Mouse (Mus musculus): ENCODE data around the gene 1700012A03Rik. TPM values are rescaled to one million over a fixed set of nuclear protein-coding genes. Genes with fewer than 3 reads are reported as not detected.

Gene 1700012A03Rik
- polyA plus RNA-seq, 1 experiment from 2014 or later, result not detected

DNA sequence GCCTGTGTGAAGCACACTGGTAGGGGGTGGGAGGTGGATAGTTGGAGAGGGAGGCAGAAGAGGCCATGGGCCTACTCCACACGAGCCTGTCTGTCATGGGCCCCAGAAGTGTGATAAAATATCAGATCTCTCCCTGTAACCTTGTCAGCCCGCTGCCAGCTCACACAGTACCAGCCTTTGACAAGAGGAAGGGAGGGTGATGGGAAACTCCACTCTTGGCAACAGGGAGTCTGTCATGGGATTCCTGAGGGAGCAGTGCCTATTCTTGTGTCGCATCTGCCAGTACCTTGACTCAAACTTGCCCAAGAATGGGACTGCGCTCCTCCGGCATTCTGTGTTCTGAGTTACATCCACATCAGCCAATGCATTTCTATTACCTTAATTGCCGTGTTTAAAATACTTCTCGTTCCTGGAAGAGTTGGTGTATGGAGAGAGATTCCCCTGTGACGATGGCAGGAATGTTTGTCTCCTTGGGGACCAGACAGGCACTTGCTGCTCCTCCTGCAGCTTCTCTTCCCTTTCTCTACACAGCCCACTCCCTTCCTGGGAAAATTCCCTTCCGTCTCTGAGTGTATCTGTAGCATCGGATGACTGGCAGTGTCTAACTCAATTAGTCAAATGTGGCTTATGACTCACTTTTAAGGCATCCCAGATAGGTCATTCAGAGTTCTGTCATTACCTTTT, 28.1 kb upstream of the 1700012A03Rik start:
- Histone ChIP-seq H3K36me3 (replicated peaks; ENCODE audit: control insufficient read depth, insufficient read depth, low read depth, low read length) (no peaks in the 10 kb centered on the region), H3K4me1 (ENCODE audit: control insufficient read depth, insufficient read depth, low read length) (no peaks in the 10 kb centered on the region), H3K27ac (replicated peaks; ENCODE audit: low read depth, low read length) (no peak overlapping the region), H3K4me2 (ENCODE audit: low read depth, low read length) (no peak overlapping the region), H3K9ac (replicated peaks; ENCODE audit: low read length) (no peak overlapping the region), H3K9me3 (replicated peaks; ENCODE audit: control insufficient read depth, low read length) (no peaks in the 10 kb centered on the region), H3K27me3 (ENCODE audit: control insufficient read depth, insufficient read depth, low read length) (no peaks in the 10 kb centered on the region), H3K4me3 (ENCODE audit: low read depth, low read length) (no peak overlapping the region)
- WGBS, result 80% methylated on average over 10 of the region's 10 CpGs
- DNase-seq (ENCODE audit: low spot score) (no peak), ATAC-seq (replicated peaks; ENCODE audit: insufficient number of reproducible peaks, low FRiP score, low TSS enrichment, low read depth) (no peak)

- ATAC-seq (replicated peaks; ENCODE audit: insufficient number of reproducible peaks, low FRiP score, low TSS enrichment, low read depth), result no peak
- DNase-seq (ENCODE audit: low spot score), result no peak
- Histone ChIP-seq H3K36me3 (replicated peaks; ENCODE audit: control insufficient read depth, insufficient read depth, low read depth, low read length) (no peaks in the 10 kb centered on the region), H3K27me3 (ENCODE audit: control insufficient read depth, insufficient read depth, low read length) (no peaks in the 10 kb centered on the region), H3K9ac (replicated peaks; ENCODE audit: low read length) (no peak overlapping the region), H3K4me1 (ENCODE audit: control insufficient read depth, insufficient read depth, low read length) (no peaks in the 10 kb centered on the region), H3K4me3 (ENCODE audit: low read depth, low read length) (no peak overlapping the region), H3K9me3 (replicated peaks; ENCODE audit: control insufficient read depth, low read length) (no peaks in the 10 kb centered on the region), H3K27ac (replicated peaks; ENCODE audit: low read depth, low read length) (no peak overlapping the region), H3K4me2 (ENCODE audit: low read depth, low read length) (no peak overlapping the region)
- WGBS, result 92% methylated on average over 1 of the region's 1 CpGs
Measured at GRCm38 (mm10) chr6:32022537-32022869, 27.5 kb upstream of the 1700012A03Rik start.

GRCm38 (mm10) chr6:32028228-32029009, 21.6 kb upstream of the 1700012A03Rik start:
- Histone ChIP-seq H3K27me3 (ENCODE audit: control insufficient read depth, insufficient read depth, low read length) (no peaks in the 10 kb centered on the region), H3K9ac (replicated peaks; ENCODE audit: low read length) (no peak overlapping the region), H3K36me3 (replicated peaks; ENCODE audit: control insufficient read depth, insufficient read depth, low read depth, low read length) (no peaks in the 10 kb centered on the region), H3K4me1 (ENCODE audit: control insufficient read depth, insufficient read depth, low read length) (no peaks in the 10 kb centered on the region), H3K27ac (replicated peaks; ENCODE audit: low read depth, low read length) (no peak overlapping the region), H3K4me2 (ENCODE audit: low read depth, low read length) (no peak overlapping the region), H3K9me3 (replicated peaks; ENCODE audit: control insufficient read depth, low read length) (no peaks in the 10 kb centered on the region), H3K4me3 (ENCODE audit: low read depth, low read length) (no peak overlapping the region)
- ATAC-seq (replicated peaks; ENCODE audit: insufficient number of reproducible peaks, low FRiP score, low TSS enrichment, low read depth), result no peak
- DNase-seq (ENCODE audit: low spot score), result no peak
- WGBS, result 84% methylated on average over 3 of the region's 3 CpGs

DNA sequence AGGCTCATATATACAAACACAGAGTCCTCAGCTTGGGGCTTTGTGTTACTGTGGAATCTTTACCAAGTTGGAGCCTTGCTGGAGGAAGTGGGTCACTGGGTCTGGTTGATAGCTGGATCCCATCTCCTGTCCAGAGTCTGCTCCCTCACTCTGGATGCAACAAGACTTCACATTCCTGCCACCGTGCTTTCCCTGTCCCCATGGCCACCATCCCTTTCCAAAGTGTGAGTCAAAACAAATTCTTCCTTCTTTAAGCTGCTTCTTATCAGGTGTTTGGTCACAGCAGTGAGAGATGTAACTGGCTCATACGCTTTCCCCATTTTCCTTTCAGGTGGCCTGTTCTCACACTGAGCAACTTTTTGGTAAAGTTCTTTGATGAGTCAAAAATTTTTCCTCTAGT, 15.8 kb upstream of the 1700012A03Rik start:
- Histone ChIP-seq H3K9me3 (replicated peaks; ENCODE audit: control insufficient read depth, low read length) (no peaks in the 10 kb centered on the region), H3K27ac (replicated peaks; ENCODE audit: low read depth, low read length) (no peak overlapping the region), H3K27me3 (ENCODE audit: control insufficient read depth, insufficient read depth, low read length) (no peaks in the 10 kb centered on the region), H3K4me2 (ENCODE audit: low read depth, low read length) (no peak overlapping the region), H3K4me3 (ENCODE audit: low read depth, low read length) (no peak overlapping the region), H3K36me3 (replicated peaks; ENCODE audit: control insufficient read depth, insufficient read depth, low read depth, low read length) (no peaks in the 10 kb centered on the region), H3K4me1 (ENCODE audit: control insufficient read depth, insufficient read depth, low read length) (no peaks in the 10 kb centered on the region), H3K9ac (replicated peaks; ENCODE audit: low read length) (no peak overlapping the region)
- no peak for DNase-seq (ENCODE audit: low spot score)
- ATAC-seq (replicated peaks; ENCODE audit: insufficient number of reproducible peaks, low FRiP score, low TSS enrichment, low read depth), result no peak
- WGBS, result 70% methylated on average over 2 of the region's 2 CpGs

GRCm38 (mm10) chr6:32045344-32045743, 4.7 kb upstream of the 1700012A03Rik start:
- ATAC-seq (replicated peaks; ENCODE audit: insufficient number of reproducible peaks, low FRiP score, low TSS enrichment, low read depth) (no peak), DNase-seq (ENCODE audit: low spot score) (no peak)
- no peak overlapping the region for H3K9ac ChIP-seq (replicated peaks; ENCODE audit: low read length)
- no peaks in the 10 kb centered on the region for H3K27me3 ChIP-seq (ENCODE audit: control insufficient read depth, insufficient read depth, low read length)
- no peak overlapping the region for H3K4me3 ChIP-seq (ENCODE audit: low read depth, low read length)
- H3K9me3 ChIP-seq (replicated peaks; ENCODE audit: control insufficient read depth, low read length), result no peaks in the 10 kb centered on the region
- H3K27ac ChIP-seq (replicated peaks; ENCODE audit: low read depth, low read length), result no peak overlapping the region
- H3K4me1 ChIP-seq (ENCODE audit: control insufficient read depth, insufficient read depth, low read length), result no peaks in the 10 kb centered on the region
- H3K4me2 ChIP-seq (ENCODE audit: low read depth, low read length), result no peak overlapping the region
- H3K36me3 ChIP-seq (replicated peaks; ENCODE audit: control insufficient read depth, insufficient read depth, low read depth, low read length), result no peaks in the 10 kb centered on the region

DNA sequence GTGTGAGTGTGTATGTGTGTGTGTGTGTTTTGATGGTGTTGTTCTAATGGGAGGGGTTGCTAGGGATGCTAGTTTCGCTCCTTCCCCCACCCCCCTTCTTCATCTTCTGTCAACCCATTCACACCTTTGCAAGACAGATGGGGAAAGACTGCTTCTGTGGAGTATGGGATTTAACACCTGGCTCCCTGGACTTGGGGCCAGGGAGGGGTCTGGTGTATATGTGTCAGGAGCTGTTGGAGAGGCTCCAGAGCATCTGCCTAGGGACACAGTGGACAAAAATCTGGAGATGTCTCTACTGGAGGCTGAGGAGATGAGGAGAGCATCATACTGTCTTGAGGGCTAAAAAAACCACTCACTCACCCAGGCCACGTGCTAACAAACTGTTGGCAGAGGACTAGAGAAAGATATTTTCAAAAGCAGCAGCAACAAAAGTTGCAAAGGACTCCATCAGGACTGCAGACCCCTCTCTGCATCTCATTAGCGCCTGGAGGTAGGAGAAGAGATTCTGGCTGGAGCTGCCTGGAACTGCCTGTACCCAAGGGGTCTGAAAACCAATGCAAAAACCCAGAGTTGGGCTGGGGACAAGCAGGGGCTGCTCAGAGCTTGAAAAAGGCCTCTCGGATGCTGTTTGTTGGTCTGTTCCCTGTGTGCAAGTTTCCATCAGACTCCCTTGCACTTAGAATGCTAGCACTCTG, 643 bp upstream of the 1700012A03Rik start:
- no peaks in the 10 kb centered on the region for H3K27me3 ChIP-seq (ENCODE audit: control insufficient read depth, insufficient read depth, low read length)
- H3K9ac ChIP-seq (replicated peaks; ENCODE audit: low read length), result no peak overlapping the region
- DNase-seq (ENCODE audit: low spot score) (no peak), ATAC-seq (replicated peaks; ENCODE audit: insufficient number of reproducible peaks, low FRiP score, low TSS enrichment, low read depth) (no peak)
- 64% methylated on average over 4 of the region's 4 CpGs for WGBS
- H3K27ac ChIP-seq (replicated peaks; ENCODE audit: low read depth, low read length), result no peak overlapping the region
- no peaks in the 10 kb centered on the region for H3K36me3 ChIP-seq (replicated peaks; ENCODE audit: control insufficient read depth, insufficient read depth, low read depth, low read length)
- H3K4me3 ChIP-seq (ENCODE audit: low read depth, low read length), result no peak overlapping the region
- H3K9me3 ChIP-seq (replicated peaks; ENCODE audit: control insufficient read depth, low read length), result no peaks in the 10 kb centered on the region
- no peaks in the 10 kb centered on the region for H3K4me1 ChIP-seq (ENCODE audit: control insufficient read depth, insufficient read depth, low read length)
- H3K4me2 ChIP-seq (ENCODE audit: low read depth, low read length), result no peak overlapping the region

- H3K4me3 ChIP-seq (ENCODE audit: low read depth, low read length), result no peak overlapping the region
- H3K27me3 ChIP-seq (ENCODE audit: control insufficient read depth, insufficient read depth, low read length), result no peaks in the 10 kb centered on the region
- H3K9me3 ChIP-seq (replicated peaks; ENCODE audit: control insufficient read depth, low read length), result no peaks in the 10 kb centered on the region
- 85% methylated on average over 6 of the region's 6 CpGs for WGBS
- H3K9ac ChIP-seq (replicated peaks; ENCODE audit: low read length), result no peak overlapping the region
- H3K36me3 ChIP-seq (replicated peaks; ENCODE audit: control insufficient read depth, insufficient read depth, low read depth, low read length), result no peaks in the 10 kb centered on the region
- no peak for DNase-seq (ENCODE audit: low spot score)
- no peak for ATAC-seq (replicated peaks; ENCODE audit: insufficient number of reproducible peaks, low FRiP score, low TSS enrichment, low read depth)
- no peak overlapping the region for H3K27ac ChIP-seq (replicated peaks; ENCODE audit: low read depth, low read length)
- H3K4me1 ChIP-seq (ENCODE audit: control insufficient read depth, insufficient read depth, low read length), result no peaks in the 10 kb centered on the region
- no peak overlapping the region for H3K4me2 ChIP-seq (ENCODE audit: low read depth, low read length)
Measured at GRCm38 (mm10) chr6:32052135-32052915, 2.3 kb downstream of the 1700012A03Rik start.
